Mouse (Mus musculus) embryonic facial prominence, embryonic 11.5 days (tissue): ENCODE measurements around the gene Sema5a. TPM values are rescaled to one million over a fixed set of nuclear protein-coding genes. Genes with fewer than 3 reads are reported as not detected.

Source experiments
- ATAC-seq: fragments of 200-750 bp; cut with Nextera tagmentation; replicated peaks from 2 replicates; pipeline ENCODE4 v1.8.0; 2017; ENCODE audit warnings: low read depth; ENCODE audit not compliant: insufficient number of reproducible peaks, low FRiP score, low TSS enrichment
- DNase-seq: peaks from one replicate; pipeline ENCODE4 v3.0.0-alpha.2; 2015; ENCODE audit warnings: low spot score
- H3K27ac ChIP-seq: fragments of 300-500 bp; sonication (generic); replicated peaks from 2 replicates; pipeline ENCODE4 v1.5.1; 2014; ENCODE audit warnings: mild to moderate bottlenecking, low read depth, low read length, control low read depth
- H3K27me3 ChIP-seq: fragments of 300-500 bp; sonication (generic); 2 replicates; pipeline ENCODE4 v1.6.1; 2014; ENCODE audit warnings: mild to moderate bottlenecking, low read length, moderate library complexity, mixed read lengths; ENCODE audit not compliant: control insufficient read depth, insufficient read depth
- H3K36me3 ChIP-seq: fragments of 300-500 bp; sonication (generic); replicated peaks from 2 replicates; pipeline ENCODE4 v1.6.1; 2014; ENCODE audit warnings: low read depth, mild to moderate bottlenecking, low read length, moderate library complexity, mixed read lengths; ENCODE audit not compliant: control insufficient read depth, insufficient read depth
- H3K4me1 ChIP-seq: fragments of 300-500 bp; sonication (generic); 2 replicates; pipeline ENCODE4 v1.6.1; 2014; ENCODE audit warnings: low read length, mixed read lengths; ENCODE audit not compliant: control insufficient read depth, insufficient read depth
- H3K4me2 ChIP-seq: fragments of 300-500 bp; sonication (generic); 2 replicates; pipeline ENCODE4 v1.6.1; 2014; ENCODE audit warnings: low read depth, mild to moderate bottlenecking, control low read depth, low read length, moderate library complexity
- H3K4me3 ChIP-seq: fragments of 300-500 bp; sonication (generic); 2 replicates; pipeline ENCODE4 v1.5.1; 2014; ENCODE audit warnings: low read depth, low read length, control low read depth
- H3K9ac ChIP-seq: fragments of 300-500 bp; sonication (generic); replicated peaks from 2 replicates; pipeline ENCODE4 v1.6.1; 2014; ENCODE audit warnings: mild to moderate bottlenecking, control low read depth, low read length
- H3K9me3 ChIP-seq: fragments of 300-500 bp; sonication (generic); replicated peaks from 2 replicates; pipeline ENCODE4 v1.6.1; 2016; ENCODE audit warnings: mild to moderate bottlenecking, low read length, inconsistent platforms, mixed read lengths; ENCODE audit not compliant: control insufficient read depth
- WGBS: fragments of 180-500 bp; shearing (Covaris S2); extraction: QIAGEN DNeasy Blood & Tissue Kit; methylation state at CpG from one replicate; pipeline ENCODE4 v1.1.7; 2014; 5-methylcytosine and 5-hydroxymethylcytosine counted together
- polyA plus RNA-seq: library from polyadenylated mRNA; unstranded; fragments of >200 nt; fragmentation: Nextera tagmentation; extraction: Ambion mirVana; gene quantifications from 2 replicates; pipeline ENCODE4 v1.2.1, GENCODE M21; 2014

Sema5a gene
- polyA plus RNA-seq, 1 experiment from 2014 or later = 20.2 TPM

- WGBS = 50% methylated on average over 10 of the region's 10 CpGs
- Histone ChIP-seq H3K27ac (0 out of 2 replicates have a peak overlapping the region, but pooled peaks have one; percentile 1), H3K27me3 (no peaks in the 10 kb centered on the region), H3K9me3 (no peaks in the 10 kb centered on the region), H3K4me3 (no peak overlapping the region), H3K36me3 (no peaks in the 10 kb centered on the region), H3K9ac (no peak overlapping the region), H3K4me1 (no peaks in the 10 kb centered on the region; the same call in 1 of the 2 replicates), H3K4me2 (no peak overlapping the region)
- DNase-seq (peak; percentile 42), ATAC-seq (0 out of 2 replicates have a peak, but pooled peaks have one; percentile 61)
Observed at GRCm38 (mm10) chr15:32329670-32330330, 85.2 kb downstream of the Sema5a start.

GRCm38 (mm10) chr15:32330427-32330826 is 85.8 kb downstream of the Sema5a start:
- Histone ChIP-seq H3K9me3 (no peaks in the 10 kb centered on the region), H3K27ac (no peak overlapping the region), H3K36me3 (no peaks in the 10 kb centered on the region), H3K4me1 (no peaks in the 10 kb centered on the region; the same call in 1 of the 2 replicates), H3K27me3 (no peaks in the 10 kb centered on the region), H3K4me2 (no peak overlapping the region), H3K9ac (no peak overlapping the region), H3K4me3 (no peak overlapping the region)
- 37% methylated on average over 8 of the region's 8 CpGs for WGBS
- DNase-seq = peak; percentile 58
- no peak for ATAC-seq

GRCm38 (mm10) chr15:32331037-32331436 is 86.4 kb downstream of the Sema5a start:
- DNase-seq (no peak), ATAC-seq (peak; percentile 30; the same call in 1 of the 2 replicates)
- H3K4me2 ChIP-seq = no peak overlapping the region
- H3K9ac ChIP-seq = no peak overlapping the region
- H3K27me3 ChIP-seq = no peaks in the 10 kb centered on the region
- no peak overlapping the region for H3K4me3 ChIP-seq
- no peaks in the 10 kb centered on the region for H3K36me3 ChIP-seq
- H3K9me3 ChIP-seq = no peaks in the 10 kb centered on the region
- WGBS = 59% methylated on average over 2 of the region's 2 CpGs
- H3K27ac ChIP-seq = no peak overlapping the region
- H3K4me1 ChIP-seq = no peaks in the 10 kb centered on the region; the same call in 1 of the 2 replicates

GRCm38 (mm10) chr15:32333456-32333855 is 88.8 kb downstream of the Sema5a start:
- Histone ChIP-seq H3K4me3 (no peak overlapping the region), H3K9me3 (no peaks in the 10 kb centered on the region), H3K4me2 (no peak overlapping the region), H3K4me1 (no peaks in the 10 kb centered on the region; the same call in 1 of the 2 replicates), H3K9ac (no peak overlapping the region), H3K27me3 (no peaks in the 10 kb centered on the region), H3K27ac (no peak overlapping the region), H3K36me3 (no peaks in the 10 kb centered on the region)
- no peak for ATAC-seq
- WGBS = 84% methylated on average over 2 of the region's 2 CpGs
- no peak for DNase-seq

- WGBS = 88% methylated on average over 3 of the region's 3 CpGs
- Histone ChIP-seq H3K4me2 (no peak overlapping the region), H3K9ac (no peak overlapping the region), H3K4me1 (no peaks in the 10 kb centered on the region; the same call in 1 of the 2 replicates), H3K4me3 (no peak overlapping the region), H3K36me3 (no peaks in the 10 kb centered on the region), H3K27me3 (no peaks in the 10 kb centered on the region), H3K27ac (no peak overlapping the region), H3K9me3 (no peaks in the 10 kb centered on the region)
- DNase-seq (no peak), ATAC-seq (no peak)
Observed at GRCm38 (mm10) chr15:32337810-32338209, 93.2 kb downstream of the Sema5a start.

GRCm38 (mm10) chr15:32338721-32339290 is 94.2 kb downstream of the Sema5a start:
- no peak for ATAC-seq

GRCm38 (mm10) chr15:32339426-32339825 is 94.8 kb downstream of the Sema5a start:
- H3K4me1 ChIP-seq = no peaks in the 10 kb centered on the region; the same call in 1 of the 2 replicates
- no peaks in the 10 kb centered on the region for H3K9me3 ChIP-seq
- DNase-seq (no peak), ATAC-seq (no peak)
- 35% methylated on average over 5 of the region's 5 CpGs for WGBS
- H3K9ac ChIP-seq = no peak overlapping the region
- H3K36me3 ChIP-seq = no peaks in the 10 kb centered on the region
- H3K27me3 ChIP-seq = no peaks in the 10 kb centered on the region
- H3K27ac ChIP-seq = no peak overlapping the region
- no peak overlapping the region for H3K4me3 ChIP-seq
- no peak overlapping the region for H3K4me2 ChIP-seq

More at GRCm38 (mm10) chr15:32338721-32339290, 94.2 kb downstream of the Sema5a start:
- Histone ChIP-seq H3K4me2 (no peak overlapping the region), H3K27me3 (no peaks in the 10 kb centered on the region), H3K4me1 (no peaks in the 10 kb centered on the region; the same call in 1 of the 2 replicates), H3K9ac (no peak overlapping the region), H3K27ac (no peak overlapping the region; the same call in 1 of the 2 replicates), H3K36me3 (no peaks in the 10 kb centered on the region), H3K4me3 (no peak overlapping the region), H3K9me3 (no peaks in the 10 kb centered on the region)
- DNase-seq = no peak
- WGBS = 19% methylated on average over 3 of the region's 3 CpGs

GRCm38 (mm10) chr15:32341423-32341822 is 96.8 kb downstream of the Sema5a start:
- H3K27me3 ChIP-seq = no peaks in the 10 kb centered on the region
- no peak overlapping the region for H3K27ac ChIP-seq
- no peak overlapping the region for H3K4me3 ChIP-seq
- no peak overlapping the region for H3K9ac ChIP-seq
- WGBS = 82% methylated on average over 2 of the region's 2 CpGs
- no peaks in the 10 kb centered on the region for H3K36me3 ChIP-seq
- DNase-seq (no peak), ATAC-seq (no peak)
- H3K4me1 ChIP-seq = no peaks in the 10 kb centered on the region; the same call in 1 of the 2 replicates
- H3K9me3 ChIP-seq = no peaks in the 10 kb centered on the region
- H3K4me2 ChIP-seq = no peak overlapping the region
